Comparison of ENCODE assay signal across 8 mouse cellular contexts in genomic region chr16:23225821-23226600, GRCm38 (mm10). TPM values are rescaled to one million over a fixed set of nuclear protein-coding genes. Genes with fewer than 3 reads are reported as not detected.
DNase-seq lines count a peak whose midpoint lies in the region; ATAC-seq and TF ChIP-seq lines count a peak whose summit lies in the region.

No protein-coding gene starts in this region.

- H3K27me3 ChIP-seq in E14TG2a.4 (ENCODE audit: insufficient read depth, low read length): peaks cover 49% of the 10 kb centered on the region
- no peaks in the 10 kb centered on the region; the same call in 1 of the 2 replicates for H3K27me3 ChIP-seq in forebrain, embryonic 13.5 days

- peak; percentile 57 for ATAC-seq in forebrain, embryonic 13.5 days

- WGBS in forebrain, embryonic 13.5 days: under 1% methylated on average over 28 of the region's 28 CpGs

- H3K4me2 ChIP-seq in forebrain, embryonic 13.5 days: peak overlapping the region; percentile 71

- TF ChIP-seq CTCF in E14TG2a.4 (conservative IDR thresholded peaks at IDR 0.05; ENCODE audit: low read length): no peak

- intact Hi-C loops in heart, postnatal 36 days (cut with DNase I): loop anchor here (2.0 to 5.0 kb wide), 4 partner anchors 65 to 176 kb away; no protein-coding TSS in a partner anchor

- H3K4me3 ChIP-seq in E14TG2a.4 (replicated peaks; ENCODE audit: low read length): peak overlapping the region; percentile 95
- peak overlapping the region; percentile 73 for H3K4me3 ChIP-seq in forebrain, embryonic 13.5 days

- peak overlapping the region; percentile 93 for H3K27ac ChIP-seq in forebrain, embryonic 13.5 days

- peaks cover 65% of the 10 kb centered on the region for H3K4me1 ChIP-seq in E14TG2a.4 (replicated peaks; ENCODE audit: low read depth, low read length)
- peaks cover 44% of the 10 kb centered on the region for H3K4me1 ChIP-seq in forebrain, embryonic 13.5 days

- H3K9ac ChIP-seq in forebrain, embryonic 13.5 days: peak overlapping the region; percentile 96

- H3K36me3 ChIP-seq in E14TG2a.4 (ENCODE audit: insufficient read depth, low read length): no peaks in the 10 kb centered on the region
- no peaks in the 10 kb centered on the region for H3K36me3 ChIP-seq in forebrain, embryonic 13.5 days (ENCODE audit: poor library complexity, severe bottlenecking)

- H3K9me3 ChIP-seq in E14TG2a.4 (ENCODE audit: low read length): no peaks in the 10 kb centered on the region
- H3K9me3 ChIP-seq in forebrain, embryonic 13.5 days (replicated peaks): no peaks in the 10 kb centered on the region

- DNase-seq in adrenal gland, postnatal 36 days: peak; percentile 66
- DNase-seq in heart, postnatal 36 days: peak; percentile 56 to 75
- peak; percentile 48 to 55 for DNase-seq in layer of hippocampus, adult 8-10 months (ENCODE audit: low spot score in 2 of 2)
- DNase-seq in lung, postnatal 10 days: peak; percentile 69
- peak; percentile 62 for DNase-seq in retina, postnatal 1 day
- peak; percentile 22 for DNase-seq in urinary bladder, postnatal 25 days (ENCODE audit: low spot score)

RNA-seq across cellular contexts. Expression of gene St6gal1, which starts 1.5 kb away (rescaled TPM):
- 10 to 100 TPM; 45.5 to 49.5 TPM for total RNA-seq in adrenal gland, postnatal 36 days (2021)
- 37.8 and 39.5 TPM in 2 replicates for polyA plus RNA-seq in forebrain, embryonic 13.5 days (2015; fragmentation: Nextera tagmentation; extraction: Ambion mirVana)
- 1 to 10 TPM; 9.2 to 10.0 TPM for total RNA-seq in heart, postnatal 36 days (2021)
- 10 to 100 TPM; 14.0 to 22.7 (median 17.8) TPM for total RNA-seq in layer of hippocampus, adult 8-10 months (2022)

Comparison
In these comparisons a context has a peak if more than half of its experiments do, and no peak if none do; other contexts are left out.
1. Peak in every context shown above with its lines: DNase-seq, ATAC-seq, H3K4me3 ChIP-seq and H3K27ac ChIP-seq.